Mouse (Mus musculus) CH12.LX (cell line): ENCODE measurements around the gene Mapk6. TPM values are rescaled to one million over a fixed set of nuclear protein-coding genes. Genes with fewer than 3 reads are reported as not detected.

Source experiments
- DNase-seq: peaks from one replicate; pipeline ENCODE4 v3.0.0-alpha.2; 2013; ENCODE audit errors: extremely low read depth
- H3K27ac ChIP-seq: 2 replicates; pipeline ENCODE4 v1.5.1; 2012; ENCODE audit warnings: low read depth, mild to moderate bottlenecking, control low read depth, moderate library complexity; ENCODE audit not compliant: insufficient read depth
- H3K27me3 ChIP-seq: replicated peaks from 2 replicates; pipeline ENCODE3; 2012; ENCODE audit warnings: inconsistent platforms
- H3K36me3 ChIP-seq, 2 experiments: replicated peaks in 1 of 2; 2 replicates each; pipeline versions ENCODE3 to v1.6.1; 2012; ENCODE audit warnings: inconsistent platforms in 1 of 2, low read length in 1 of 2, mild to moderate bottlenecking in 1 of 2, mixed read lengths in 1 of 2, moderate library complexity in 1 of 2; ENCODE audit not compliant: control insufficient read depth in 1 of 2, insufficient read depth in 1 of 2
- H3K4me1 ChIP-seq, 2 experiments: 2 replicates each; pipeline ENCODE4 v1.6.1; 2012; ENCODE audit warnings: inconsistent platforms in 1 of 2, moderate library complexity in 1 of 2; ENCODE audit not compliant: insufficient read depth in 2 of 2, control insufficient read depth in 1 of 2
- H3K4me2 ChIP-seq: 2 replicates; pipeline ENCODE4 v1.6.1; 2012; ENCODE audit warnings: low read depth, mild to moderate bottlenecking, control low read depth; ENCODE audit not compliant: poor library complexity, insufficient read depth, severe bottlenecking
- H3K4me3 ChIP-seq, 3 experiments: fragments of 150-350 bp in 1 of 3; sonication (generic) in 1 of 3; replicated peaks in 1 of 3; 2 replicates each; pipeline versions ENCODE3 to v1.5.1; 2011 to 2012; ENCODE audit warnings: low read depth in 2 of 3, low read length in 2 of 3, mild to moderate bottlenecking in 2 of 3, moderate library complexity in 2 of 3, control low read depth in 1 of 3, improper control_type of control experiment in 1 of 3, inconsistent platforms in 1 of 3, mixed read lengths in 1 of 3; ENCODE audit not compliant: poor library complexity in 1 of 3
- H3K79me2 ChIP-seq: replicated peaks from 2 replicates; pipeline ENCODE4 v1.6.1; 2012; ENCODE audit warnings: mild to moderate bottlenecking, moderate library complexity; ENCODE audit not compliant: control insufficient read depth, poor library complexity, insufficient read depth, severe bottlenecking; ENCODE audit errors: extremely low read depth
- H3K9ac ChIP-seq: 2 replicates; pipeline ENCODE4 v1.6.1; 2012; ENCODE audit warnings: low read depth, mild to moderate bottlenecking, control low read depth, moderate library complexity; ENCODE audit not compliant: insufficient read depth
- H3K9me3 ChIP-seq: replicated peaks from 2 replicates; pipeline ENCODE3; 2012; ENCODE audit warnings: low read length, inconsistent platforms, mixed read lengths
- CHD2 ChIP-seq: IDR thresholded peaks from 2 replicates; pipeline ENCODE4 v1.6.1; 2011; ENCODE audit warnings: low read length, improper control_type of control experiment
- CTCF ChIP-seq, 2 experiments: IDR thresholded peaks in 1 of 2; conservative IDR thresholded peaks in 1 of 2; 2 replicates each; pipeline ENCODE4 v1.5.1; 2011 to 2012; ENCODE audit warnings: low read depth in 2 of 2, low read length in 2 of 2, improper control_type of control experiment in 1 of 2, inconsistent platforms in 1 of 2, mild to moderate bottlenecking in 1 of 2, moderate library complexity in 1 of 2
- ELF1 ChIP-seq: IDR thresholded peaks from 2 replicates; pipeline ENCODE4 v1.6.1; 2014; ENCODE audit warnings: low read depth, mild to moderate bottlenecking, inconsistent platforms, low read length, improper control_type of control experiment
- ETS1 ChIP-seq: conservative IDR thresholded peaks from 2 replicates; pipeline ENCODE4 v1.6.1; 2012; ENCODE audit warnings: low read depth, mild to moderate bottlenecking, inconsistent platforms, low read length, improper control_type of control experiment, moderate library complexity
- GABPA ChIP-seq: IDR thresholded peaks from 2 replicates; pipeline ENCODE4 v1.6.1; 2012; ENCODE audit warnings: low read depth, low read length, improper control_type of control experiment, inconsistent platforms; ENCODE audit not compliant: insufficient replicate concordance
- HCFC1 ChIP-seq: IDR thresholded peaks from 2 replicates; pipeline ENCODE4 v1.6.1; 2012; ENCODE audit warnings: low read depth, mild to moderate bottlenecking, inconsistent platforms, low read length, improper control_type of control experiment
- IRF4 ChIP-seq: IDR thresholded peaks from 2 replicates; pipeline ENCODE4 v1.6.1; 2014; ENCODE audit warnings: low read depth, mild to moderate bottlenecking, inconsistent platforms, low read length, improper control_type of control experiment
- JUN ChIP-seq: IDR thresholded peaks from 2 replicates; pipeline ENCODE4 v1.6.1; 2011; ENCODE audit warnings: low read depth, mild to moderate bottlenecking, low read length, improper control_type of control experiment, moderate library complexity; ENCODE audit not compliant: insufficient read depth
- JUND ChIP-seq: conservative IDR thresholded peaks from 2 replicates; pipeline ENCODE4 v1.6.1; 2011; ENCODE audit warnings: low read depth, low read length, improper control_type of control experiment
- KAT2A ChIP-seq: IDR thresholded peaks from 2 replicates; pipeline ENCODE4 v1.6.1; 2012; ENCODE audit warnings: low read length, improper control_type of control experiment, inconsistent platforms; ENCODE audit not compliant: insufficient replicate concordance
- MAFK ChIP-seq: IDR thresholded peaks from 2 replicates; pipeline ENCODE4 v1.6.1; 2011; ENCODE audit warnings: low read length, improper control_type of control experiment; ENCODE audit not compliant: insufficient replicate concordance
- MAZ ChIP-seq: IDR thresholded peaks from 2 replicates; pipeline ENCODE4 v1.6.1; 2012; ENCODE audit warnings: low read depth, mild to moderate bottlenecking, inconsistent platforms, low read length, improper control_type of control experiment, moderate library complexity
- MEF2A ChIP-seq: IDR thresholded peaks from 2 replicates; pipeline ENCODE4 v1.6.1; 2014; ENCODE audit warnings: low read depth, mild to moderate bottlenecking, inconsistent platforms, low read length, improper control_type of control experiment, borderline replicate concordance
- NELFE ChIP-seq: IDR thresholded peaks from 2 replicates; pipeline ENCODE4 v1.6.1; 2011; ENCODE audit warnings: low read depth, low read length, improper control_type of control experiment
- NRF1 ChIP-seq: IDR thresholded peaks from 2 replicates; pipeline ENCODE4 v1.6.1; 2014; ENCODE audit warnings: low read depth, mild to moderate bottlenecking, inconsistent platforms, low read length, improper control_type of control experiment, moderate library complexity
- POLR2A ChIP-seq: IDR thresholded peaks from 2 replicates; pipeline ENCODE4 v1.6.1; 2011; ENCODE audit warnings: low read depth, mild to moderate bottlenecking, improper control_type of control experiment, low read length
- RAD21 ChIP-seq: IDR thresholded peaks from 2 replicates; pipeline ENCODE4 v1.6.1; 2011; ENCODE audit warnings: low read depth, mild to moderate bottlenecking, low read length, improper control_type of control experiment, moderate library complexity
- RCOR1 ChIP-seq: conservative IDR thresholded peaks from 2 replicates; pipeline ENCODE4 v1.6.1; 2012; ENCODE audit warnings: low read depth, mild to moderate bottlenecking, inconsistent platforms, low read length, improper control_type of control experiment
- SMC3 ChIP-seq: IDR thresholded peaks from 2 replicates; pipeline ENCODE4 v1.6.1; 2011; ENCODE audit warnings: low read depth, low read length, improper control_type of control experiment
- TBP ChIP-seq: conservative IDR thresholded peaks from 2 replicates; pipeline ENCODE4 v1.6.1; 2011; ENCODE audit warnings: low read depth, low read length, improper control_type of control experiment
- TCF12 ChIP-seq: IDR thresholded peaks from 2 replicates; pipeline ENCODE4 v1.6.1; 2014; ENCODE audit warnings: low read depth, mild to moderate bottlenecking, inconsistent platforms, low read length, improper control_type of control experiment
- ZC3H11A ChIP-seq: IDR thresholded peaks from 2 replicates; pipeline ENCODE4 v1.6.1; 2012; ENCODE audit warnings: low read depth, mild to moderate bottlenecking, inconsistent platforms, low read length, improper control_type of control experiment
- ZMIZ1 ChIP-seq: IDR thresholded peaks from 2 replicates; pipeline ENCODE4 v1.6.1; 2012; ENCODE audit warnings: low read depth, mild to moderate bottlenecking, inconsistent platforms, low read length, improper control_type of control experiment
- ZNF384 ChIP-seq: IDR thresholded peaks from 2 replicates; pipeline ENCODE4 v1.6.1; 2012; ENCODE audit warnings: low read depth, low read length, improper control_type of control experiment, inconsistent platforms
- dilution Hi-C: fragments of 300-500 bp; cut with MboI; formaldehyde crosslinking; loops from 2 replicates; pipeline ENCODE4 v1.14.3; 2020; ENCODE audit warnings: low sequenced_read_pairs; ENCODE audit not compliant: extremely low pct_unique_long_range_greater_than_20kb, extremely low pct_ligation_motif_present
- in situ Hi-C: fragments of 300-500 bp; cut with MboI; formaldehyde crosslinking; loops from 3 replicates; pipeline ENCODE4 v1.14.3; 2019; ENCODE audit warnings: low sequenced_read_pairs, low pct_ligation_motif_present, low pct_unique_long_range_greater_than_20kb, mixed read lengths
- polyA plus RNA-seq: library from polyadenylated mRNA; unstranded; fragments of >175 nt; gene quantifications from 2 replicates; pipeline ENCODE4 v1.2.1, GENCODE M21; 2012; ENCODE audit warnings: low read depth; ENCODE audit not compliant: insufficient read length
- total RNA-seq, 2 experiments: library from RNA; depleted of rRNA; stranded (reverse); fragments of 300-350 nt in 1 of 2; fragments of >200 nt in 1 of 2; gene quantifications; 2 replicates each; pipeline ENCODE4 v1.2.3; 2012 to 2014

Gene Mapk6
- total and polyA plus RNA-seq, 3 experiments, result 23.3 to 62.2 (median 34.2) TPM

DNA sequence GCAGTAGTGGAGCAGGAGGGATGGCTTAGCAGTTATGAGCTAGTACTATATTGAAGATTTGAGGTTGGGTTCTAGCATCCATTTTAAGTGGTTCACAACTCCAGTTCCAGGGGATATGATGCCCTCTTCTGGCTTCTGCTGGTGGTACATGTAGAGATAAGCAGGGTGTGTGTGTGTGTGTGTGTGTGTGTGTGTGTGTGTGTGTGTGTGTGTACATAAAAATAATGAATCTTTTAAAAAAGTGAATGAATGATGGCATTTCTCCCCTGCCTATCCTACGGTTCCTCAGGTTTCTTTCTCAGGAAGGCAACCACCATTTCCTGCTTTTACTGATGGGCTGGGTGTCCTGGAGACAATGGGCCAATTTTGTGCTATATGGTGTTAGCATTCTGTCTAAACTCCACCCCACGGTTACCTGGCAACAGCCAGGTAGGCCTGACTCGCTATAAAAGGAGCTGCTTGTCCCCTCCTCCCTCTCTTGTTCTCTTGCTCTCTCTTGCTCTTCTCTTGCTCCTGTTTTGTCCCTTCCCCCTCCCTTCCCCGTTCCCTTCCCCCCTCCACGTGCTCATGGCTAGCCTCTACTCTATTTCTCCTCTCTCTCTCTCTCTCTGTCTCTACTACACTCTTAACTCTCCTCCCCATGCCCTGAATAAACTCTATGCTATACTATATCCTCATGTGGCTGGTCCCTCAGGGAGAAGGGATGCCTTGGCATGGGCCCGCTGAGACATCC lies 28.0 kb upstream of the Mapk6 start (continued):
- no peak for TF ChIP-seq NRF1
- TF ChIP-seq ZMIZ1, result no peak
- 0 out of 2 replicates have a peak, but pooled peaks have one; percentile 16 for TF ChIP-seq TBP
- TF ChIP-seq POLR2A, result no peak
- TF ChIP-seq CTCF (conservative IDR thresholded peaks at IDR 0.05 in 1 of 2, IDR thresholded peaks at IDR 0.05 in 1 of 2; ENCODE audit: low read depth in 2 of 2, low read length in 2 of 2), result peak; percentile 49 to 81
- TF ChIP-seq CHD2, result peak; percentile 90
- TF ChIP-seq GABPA, result no peak
- TF ChIP-seq ZC3H11A, result peak; percentile 45; the same call in 1 of the 2 replicates
- peak; percentile 74 for TF ChIP-seq SMC3
- peak; percentile 78 for TF ChIP-seq RAD21
- TF ChIP-seq JUND, result no peak
- no peak for TF ChIP-seq HCFC1
- no peak for TF ChIP-seq JUN
- no peak for TF ChIP-seq MAZ
- TF ChIP-seq MAFK, result no peak
- no peak; the same call in 1 of the 2 replicates for TF ChIP-seq ZNF384

DNA sequence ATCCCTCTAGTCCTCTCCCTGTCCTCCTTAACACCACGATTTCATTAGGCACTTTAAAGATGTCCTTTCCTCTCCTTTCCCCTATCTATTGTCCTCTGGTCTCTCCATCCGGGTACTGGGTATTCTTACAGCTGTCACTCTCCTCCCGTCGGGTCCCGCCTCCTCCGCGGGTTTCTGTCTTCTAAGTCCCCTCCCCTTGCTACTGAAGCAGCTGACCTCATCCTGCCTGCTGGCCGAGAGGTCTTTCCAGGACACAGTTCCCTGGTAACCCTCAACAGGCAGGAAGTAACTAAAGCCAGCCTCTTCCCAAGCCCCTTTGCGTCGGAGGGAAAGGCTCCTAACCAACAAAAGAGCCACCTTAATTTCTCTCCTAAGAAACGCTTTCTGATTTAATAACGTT lies 26.1 kb upstream of the Mapk6 start:
- H3K27me3 ChIP-seq, result no peaks in the 10 kb centered on the region
- TF ChIP-seq CHD2 (0 out of 2 replicates have a peak, but pooled peaks have one; percentile 17), TCF12 (peak; percentile 55; the same call in 1 of the 2 replicates), ELF1 (peak; percentile 68), MEF2A (peak; percentile 51; the same call in 1 of the 2 replicates), RCOR1 (0 out of 2 replicates have a peak, but pooled peaks have one; percentile 24), HCFC1 (0 out of 2 replicates have a peak, but pooled peaks have one; percentile 26), NELFE (peak; percentile 37; the same call in 1 of the 2 replicates), MAFK (no peak), POLR2A (peak; percentile 36), MAZ (no peak), SMC3 (no peak), IRF4 (peak; percentile 31; the same call in 1 of the 2 replicates), ZMIZ1 (no peak), ETS1 (peak; percentile 67; the same call in 1 of the 2 replicates), JUN (0 out of 2 replicates have a peak, but pooled peaks have one; percentile 36), KAT2A (no peak)
- TF ChIP-seq, all 38 proteins: peak for 11
- peak; percentile 91 for DNase-seq
- H3K4me3 ChIP-seq, result no peak overlapping the region
- in situ Hi-C loops (loop anchor here (10.0 kb wide), 1 partner anchor 121 kb away; no protein-coding TSS in a partner anchor), dilution Hi-C loops (no loop called here)
- no peaks in the 10 kb centered on the region for H3K36me3 ChIP-seq
- no peaks in the 10 kb centered on the region for H3K79me2 ChIP-seq
- H3K27ac ChIP-seq, result peak overlapping the region; percentile 74
- H3K4me1 ChIP-seq, result peaks cover 12 to 51% of the 10 kb centered on the region in 2 experiments
- H3K9me3 ChIP-seq, result no peaks in the 10 kb centered on the region
- peak overlapping the region; percentile 90 for H3K4me2 ChIP-seq
- peak overlapping the region; percentile 54 for H3K9ac ChIP-seq
